Comparison of ENCODE assay signal across 7 mouse cellular contexts in the genomic region with DNA sequence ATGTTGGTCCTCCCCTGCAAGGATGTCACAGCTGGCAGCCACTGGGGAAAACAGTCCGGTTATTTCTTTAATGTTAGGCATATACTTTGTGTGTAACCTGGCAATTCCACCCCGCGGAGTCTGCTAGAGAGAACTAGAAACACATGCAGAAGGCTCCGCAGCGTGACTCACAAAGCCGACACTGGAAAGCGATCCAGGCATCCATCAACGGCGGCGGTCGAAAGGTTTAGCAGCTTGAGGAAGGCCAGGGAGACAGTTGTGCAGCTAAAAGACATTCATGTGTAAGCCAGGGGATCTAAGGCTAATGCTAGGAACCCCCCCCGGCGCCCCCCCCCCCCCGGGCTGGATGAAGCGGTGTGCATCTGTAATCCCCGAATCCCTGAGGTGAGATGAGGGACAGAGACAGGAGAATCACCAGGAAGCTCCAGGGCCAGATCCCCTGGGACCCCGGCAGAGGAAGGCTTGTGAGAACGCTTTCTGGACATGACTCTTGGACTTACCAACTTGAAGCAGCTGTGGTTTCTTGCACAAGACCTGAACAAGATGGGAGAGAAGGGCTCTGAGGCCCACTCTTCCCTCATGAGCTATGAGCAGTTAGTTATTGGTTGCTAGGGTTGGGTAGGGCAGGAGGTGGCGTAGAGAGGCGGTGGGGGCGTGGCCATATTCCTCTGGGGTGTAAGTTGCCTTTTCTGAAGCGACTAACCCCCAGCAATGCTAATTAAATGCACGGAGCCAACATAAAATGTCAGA. TPM values are rescaled to one million over a fixed set of nuclear protein-coding genes. Genes with fewer than 3 reads are reported as not detected.
DNase-seq lines count a peak whose midpoint lies in the region; ATAC-seq and TF ChIP-seq lines count a peak whose summit lies in the region.

No protein-coding gene starts in this region.

- WGBS in neural tube, embryonic 11.5 days: 39% methylated on average over 23 of the region's 23 CpGs
- 78% methylated on average over 23 of the region's 23 CpGs for WGBS in thymus, adult 2 months

- peak overlapping the region; percentile 58; the same call in 1 of the 2 replicates for H3K27ac ChIP-seq in neural tube, embryonic 11.5 days (ENCODE audit: low read depth, low read length)
- no peak overlapping the region for H3K27ac ChIP-seq in thymus, adult 2 months (ENCODE audit: control insufficient read depth, insufficient read depth, low read length)

- H3K36me3 ChIP-seq in neural tube, embryonic 11.5 days (ENCODE audit: control insufficient read depth, insufficient read depth, low read length): no peaks in the 10 kb centered on the region
- H3K36me3 ChIP-seq in thymus, adult 2 months (ENCODE audit: control insufficient read depth, insufficient read depth, low read length): no peaks in the 10 kb centered on the region

- peaks cover 20% of the 10 kb centered on the region for H3K4me1 ChIP-seq in neural tube, embryonic 11.5 days (ENCODE audit: control insufficient read depth, insufficient read depth, low read length)
- H3K4me1 ChIP-seq in thymus, adult 2 months (replicated peaks; ENCODE audit: control insufficient read depth, insufficient read depth, low read length): peaks cover 8% of the 10 kb centered on the region

- peak; percentile 94 for DNase-seq in NIH3T3 (ENCODE audit: low read depth)
- DNase-seq in brain, embryonic 14.5 days (ENCODE audit: low read depth): peak; percentile 72
- DNase-seq in gastrocnemius, postnatal 14 days: peak; percentile 67
- DNase-seq in left cerebral cortex, postnatal 36 days (ENCODE audit: low spot score in 2 of 2): peak; percentile 47 to 49
- peak; percentile 66 for DNase-seq in neural tube, embryonic 11.5 days (ENCODE audit: low spot score)
- DNase-seq in cerebellum, adult 11 months: no peak
- no peak for DNase-seq in thymus, adult 2 months

- ATAC-seq in neural tube, embryonic 11.5 days (ENCODE audit: insufficient read depth, low FRiP score, low TSS enrichment): no peak

- no peak overlapping the region for H3K4me3 ChIP-seq in neural tube, embryonic 11.5 days (ENCODE audit: low read depth, low read length)
- H3K4me3 ChIP-seq in thymus, adult 2 months (ENCODE audit: control insufficient read depth, insufficient read depth, low read length): no peak overlapping the region

- H3K4me2 ChIP-seq in neural tube, embryonic 11.5 days (ENCODE audit: low read depth): no peak overlapping the region

- TF ChIP-seq POLR2A in brain, embryonic 14.5 days (IDR thresholded peaks at IDR 0.05; ENCODE audit: borderline replicate concordance, extremely low read depth, insufficient read depth, insufficient read length, poor library complexity, severe bottlenecking): no peak
- no peak for TF ChIP-seq POLR2A in thymus, adult 2 months (IDR thresholded peaks at IDR 0.05; ENCODE audit: control insufficient read depth, extremely low read depth, insufficient read depth, low read length, poor library complexity)

- no peaks in the 10 kb centered on the region for H3K27me3 ChIP-seq in neural tube, embryonic 11.5 days (ENCODE audit: control insufficient read depth, insufficient read depth, low read length)
- no peaks in the 10 kb centered on the region for H3K27me3 ChIP-seq in thymus, adult 2 months (ENCODE audit: control insufficient read depth, insufficient read depth, low read length)

- intact Hi-C loops in gastrocnemius, postnatal 14 days (cut with DNase I; ENCODE audit: low total_unique reads): no loop called here
- intact Hi-C loops in left cerebral cortex, postnatal 36 days (cut with DNase I): no loop called here

- no peaks in the 10 kb centered on the region for H3K9me3 ChIP-seq in neural tube, embryonic 11.5 days (ENCODE audit: control insufficient read depth, low read length)

- TF ChIP-seq CTCF in brain, embryonic 14.5 days (IDR thresholded peaks at IDR 0.05; ENCODE audit: borderline replicate concordance, extremely low read depth, insufficient read depth, insufficient read length): no peak
- TF ChIP-seq CTCF in thymus, adult 2 months (IDR thresholded peaks at IDR 0.05; ENCODE audit: borderline replicate concordance, control insufficient read depth, extremely low read depth, insufficient read depth, low read length, poor library complexity): no peak

- H3K9ac ChIP-seq in neural tube, embryonic 11.5 days (ENCODE audit: low read length): peak overlapping the region; percentile 39

RNA-seq across cellular contexts. Expression of gene Foxk1, which starts 16.2 kb away (rescaled TPM):
- polyA plus RNA-seq in brain, embryonic 14.5 days (2012; rRNA removed): 12.5 and 22.1 TPM in 2 replicates
- total RNA-seq in gastrocnemius, postnatal 14 days (2021): 10 to 100 TPM; 12.2 to 14.7 TPM
- total RNA-seq in left cerebral cortex, postnatal 36 days (2021): 10 to 100 TPM; 42.4 to 42.5 TPM
- polyA plus RNA-seq in neural tube, embryonic 11.5 days (2014; fragmentation: Nextera tagmentation; extraction: Ambion mirVana): 3.9 and 4.7 TPM in 2 replicates
- polyA plus RNA-seq in thymus, adult 2 months (2012; rRNA removed): 27.9 and 33.7 TPM in 2 replicates

Comparison
In these comparisons a context has a peak if more than half of its experiments do, and no peak if none do; other contexts are left out.
1. DNase-seq: peak in NIH3T3 (single experiment), brain, embryonic 14.5 days (single experiment), gastrocnemius, postnatal 14 days (single experiment), left cerebral cortex, postnatal 36 days (2 of 2) and neural tube, embryonic 11.5 days (single experiment); none in cerebellum, adult 11 months (single experiment) and thymus, adult 2 months (single experiment).